Mouse (Mus musculus): ENCODE results near the gene Slc16a2.

Slc16a2 gene

DNA sequence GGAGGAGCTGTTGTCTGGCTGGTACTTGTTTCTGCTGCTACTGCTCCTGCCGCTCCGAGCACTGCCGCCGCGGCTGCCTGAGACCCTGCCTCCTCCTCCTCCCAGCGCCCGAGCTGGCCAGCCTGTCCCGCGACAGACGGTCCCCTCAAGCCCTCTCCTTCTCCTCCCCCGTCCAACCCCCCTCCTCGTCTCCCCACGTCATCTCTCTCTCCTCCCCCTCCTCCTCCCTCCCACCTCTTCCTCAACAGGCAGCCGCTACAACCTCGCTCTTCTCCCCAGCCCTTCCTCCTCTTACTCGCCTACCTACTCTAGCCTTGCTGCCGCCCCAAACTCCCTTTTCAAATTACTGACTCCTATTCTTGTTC lies at the start of gene Slc16a2:
Gene Slc16a2 (minus strand): TSS at position 152 of the 365 bp plus-strand sequence.
- DNase-seq (ENCODE audit: inconsistent ontology term), result peak; percentile 90

DNA sequence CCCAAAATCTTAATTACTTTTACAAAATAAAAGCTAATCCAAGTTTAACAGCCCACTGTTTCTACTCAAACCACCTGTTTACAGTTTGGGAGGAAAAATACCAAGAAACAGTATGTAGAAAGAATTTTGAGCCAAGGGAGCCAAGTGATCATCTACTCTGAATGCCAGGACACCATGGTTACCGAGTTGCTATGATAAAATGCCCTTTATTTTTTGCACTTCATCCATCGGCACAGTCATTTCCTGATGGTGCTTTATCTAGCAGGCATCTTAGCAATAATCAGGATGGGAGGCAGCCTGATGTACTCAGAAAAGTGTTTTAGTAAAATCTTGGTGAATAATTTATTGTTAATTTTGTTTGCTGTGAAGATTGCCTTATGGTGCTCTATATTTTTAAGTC lies 41.7 kb upstream of the Slc16a2 start:
- no peak for DNase-seq (ENCODE audit: inconsistent ontology term)

DNA sequence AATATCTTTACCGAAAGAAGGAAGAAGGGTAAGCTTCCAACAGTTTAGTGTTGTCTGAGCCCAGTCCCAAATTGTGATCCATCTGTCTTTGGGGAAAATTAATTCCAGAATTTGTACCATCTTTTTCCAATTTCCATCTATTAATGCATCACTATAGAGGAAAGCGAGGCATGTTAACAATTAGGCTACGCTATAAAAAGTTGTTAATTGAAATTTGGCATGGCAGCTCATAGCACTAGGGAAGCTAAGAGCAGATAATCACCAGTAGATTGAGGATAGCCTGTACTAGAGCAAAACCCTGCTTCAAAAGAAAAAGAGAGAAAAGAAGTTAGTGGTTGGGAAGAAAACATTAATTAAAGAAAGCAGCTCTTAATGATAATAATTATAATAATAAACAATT lies 41.1 kb upstream of the Slc16a2 start:
- no peak for DNase-seq (ENCODE audit: inconsistent ontology term)

DNA sequence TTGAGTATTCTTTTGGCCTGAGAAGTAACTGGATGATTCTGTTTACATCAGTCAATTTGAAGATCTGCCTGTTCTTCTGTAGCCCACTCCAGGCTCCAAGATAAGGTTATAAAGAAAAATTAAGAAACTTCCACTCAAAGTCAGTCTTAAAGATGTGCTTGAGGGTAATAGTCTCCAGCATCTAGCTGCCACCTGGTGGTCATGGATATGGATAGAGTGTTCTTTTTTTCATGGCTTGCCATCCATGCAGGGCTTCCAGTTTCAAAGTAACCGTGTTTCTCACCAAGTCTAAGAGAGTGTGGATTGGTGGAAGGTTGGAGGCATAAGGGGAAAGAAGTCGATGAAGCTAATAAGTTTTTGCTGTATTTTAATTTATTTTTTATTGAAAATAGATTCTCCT lies 23.5 kb upstream of the Slc16a2 start:
- no peak for DNase-seq (ENCODE audit: inconsistent ontology term)

DNA sequence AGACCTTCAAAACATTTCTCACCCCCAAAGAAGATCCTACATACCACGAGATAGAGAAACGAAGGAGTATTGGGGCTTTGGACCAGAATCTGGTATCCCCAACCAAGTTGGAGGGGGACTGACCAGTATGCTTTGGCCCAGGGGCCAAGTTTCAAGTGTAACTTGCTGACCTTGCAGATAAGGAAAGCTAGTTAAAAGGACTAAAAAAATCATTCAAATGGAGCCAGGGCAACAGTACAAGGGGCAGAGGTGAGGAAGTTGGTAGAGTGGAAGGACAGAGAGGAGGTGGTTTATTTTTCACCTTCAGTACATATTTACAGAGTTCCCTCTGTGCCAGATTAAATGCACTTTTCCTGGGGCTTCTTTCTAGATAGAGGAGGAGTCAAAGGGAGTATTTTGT lies 7.1 kb upstream of the Slc16a2 start:
- no peak for DNase-seq (ENCODE audit: inconsistent ontology term)

DNA sequence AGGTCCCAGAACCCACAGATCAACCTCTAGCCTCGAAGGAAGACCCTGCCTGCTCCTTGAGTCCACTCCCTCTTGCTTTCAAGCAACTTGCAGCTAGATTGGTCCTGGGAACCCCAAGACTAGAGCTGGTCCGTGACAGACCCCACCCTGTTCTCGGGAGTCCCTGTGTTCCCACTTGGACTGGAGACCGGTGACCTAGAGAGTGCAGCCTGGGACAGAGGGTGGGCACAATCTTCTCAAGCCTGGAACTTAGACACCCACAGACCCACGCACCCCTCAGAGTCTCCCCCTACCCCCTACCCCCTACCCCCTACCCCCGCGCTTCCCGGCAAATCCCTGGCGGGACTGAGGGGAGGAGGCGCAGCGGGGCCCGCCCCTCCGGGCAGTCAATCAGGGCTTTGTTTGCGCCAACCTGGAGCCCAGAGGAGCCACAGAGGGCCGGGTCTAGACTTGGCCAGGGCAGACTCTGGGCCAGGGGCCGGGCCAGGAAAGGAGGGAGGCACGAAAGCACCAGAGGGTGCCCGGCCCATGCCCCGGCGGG lies 558 bp upstream of the Slc16a2 start:
- DNase-seq (ENCODE audit: inconsistent ontology term), result peak; percentile 52

DNA sequence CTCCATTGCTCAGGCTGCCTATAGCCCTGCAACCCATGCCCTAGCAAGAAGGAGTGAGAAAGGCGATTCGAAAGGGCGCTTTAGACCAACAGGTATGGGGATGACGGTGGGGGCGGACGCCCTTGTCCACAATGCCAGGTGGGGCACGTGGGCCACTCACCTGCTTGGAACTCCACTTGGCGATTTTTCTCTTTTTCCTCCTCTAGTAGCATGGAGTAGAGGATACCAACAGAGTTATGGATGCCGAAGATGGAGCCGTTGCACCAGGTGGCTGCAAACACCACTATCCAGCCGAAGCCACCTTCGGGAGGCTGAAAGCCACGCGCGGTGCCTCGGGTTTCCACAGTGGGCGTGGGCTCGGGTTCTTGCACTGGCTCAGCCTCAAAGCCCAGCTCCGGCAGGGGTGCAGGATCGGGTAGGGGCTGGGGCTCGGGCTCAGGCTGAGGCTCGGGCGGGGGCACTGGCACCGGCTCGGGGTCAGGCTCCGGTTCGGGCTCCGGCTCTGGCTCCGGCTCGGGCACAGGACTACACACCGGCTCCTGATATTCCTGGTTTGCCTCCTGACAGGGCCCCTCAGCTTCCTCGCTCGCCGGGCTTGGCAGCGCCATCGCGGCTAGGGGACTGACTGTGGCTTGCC lies 470 bp downstream of the Slc16a2 start:
- peak; percentile 23 for DNase-seq (ENCODE audit: inconsistent ontology term)

DNA sequence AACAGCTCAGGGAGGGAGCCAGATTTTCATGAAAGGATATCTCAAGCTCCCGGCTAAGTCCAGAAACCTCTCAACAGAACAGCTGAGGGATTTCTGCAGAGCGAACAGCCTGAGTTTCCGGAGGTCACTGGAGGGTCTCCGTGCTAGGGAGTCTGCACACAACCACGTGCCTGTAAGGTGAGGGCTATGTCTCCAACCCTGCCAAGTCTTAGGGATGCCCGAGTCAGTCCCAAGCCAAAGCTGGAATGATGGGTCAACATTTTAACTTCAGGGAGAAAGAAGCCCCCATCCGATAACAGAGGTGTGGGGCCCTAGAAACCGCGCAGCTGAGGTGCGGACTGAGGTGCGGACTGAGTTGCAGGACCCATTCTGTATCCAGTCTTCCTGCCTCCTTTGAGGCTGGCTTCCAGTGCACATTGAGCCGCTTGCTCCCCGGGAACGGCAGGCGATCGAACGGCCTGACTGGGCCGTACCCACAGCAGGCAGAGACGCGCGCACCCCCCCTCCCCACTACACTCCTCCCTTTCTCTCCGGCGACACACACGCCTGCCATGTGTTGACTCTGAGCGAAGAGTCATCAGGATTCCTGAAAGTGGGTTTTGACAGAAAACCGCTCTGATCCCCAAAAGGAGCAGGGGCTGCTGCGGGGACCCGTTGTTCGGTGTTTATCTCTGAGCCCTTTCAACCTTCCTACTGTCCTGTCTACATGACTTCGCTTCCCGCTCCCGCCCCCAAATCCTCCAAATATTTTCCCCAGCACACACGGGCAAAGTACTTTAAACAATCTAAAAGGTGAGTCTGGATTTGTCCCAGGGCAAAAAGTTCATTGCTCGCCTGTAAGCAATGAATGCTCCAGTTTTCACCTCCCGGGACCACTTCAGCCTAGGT lies 1.2 kb downstream of the Slc16a2 start:
- DNase-seq (ENCODE audit: inconsistent ontology term), result peak; percentile 35

DNA sequence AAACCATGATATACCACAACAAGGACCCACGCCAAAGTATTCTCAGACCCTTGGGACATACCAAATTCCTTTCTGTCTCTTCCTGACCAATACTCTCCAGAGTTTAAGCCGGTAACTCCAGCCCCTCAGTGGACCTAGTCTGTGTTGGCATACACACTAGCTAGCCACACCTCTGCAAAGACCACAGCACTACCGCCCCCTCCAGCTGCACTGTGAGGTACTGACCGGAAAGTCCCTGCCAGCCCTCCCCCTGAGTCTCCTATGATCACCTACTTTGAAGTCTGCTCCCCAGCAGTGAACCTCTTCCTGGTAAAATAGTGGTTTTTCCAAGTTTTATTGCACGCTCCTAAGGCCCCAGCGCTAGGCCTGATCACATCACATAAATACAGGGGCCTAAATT lies 2.5 kb downstream of the Slc16a2 start:
- DNase-seq (ENCODE audit: inconsistent ontology term), result no peak

DNA sequence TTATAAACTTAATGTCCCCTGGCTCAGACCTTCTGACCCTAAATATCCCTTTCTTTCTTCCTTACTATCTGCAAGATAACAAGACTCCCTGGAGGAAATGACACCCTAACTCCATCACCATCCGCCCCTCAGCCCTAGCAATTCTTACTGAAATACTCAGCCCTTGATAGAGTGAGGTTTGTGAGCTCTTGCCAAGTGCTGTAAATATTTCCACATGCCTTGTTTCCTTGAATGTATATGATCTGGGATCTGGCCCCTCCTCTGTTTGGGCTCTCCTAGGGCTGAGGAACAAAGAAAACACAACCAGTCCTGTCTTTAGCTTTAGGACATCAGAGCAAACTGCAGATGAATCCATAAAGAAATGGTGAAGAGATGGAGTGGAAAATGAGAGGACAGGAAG lies 9.1 kb downstream of the Slc16a2 start:
- DNase-seq (ENCODE audit: inconsistent ontology term), result no peak

DNA sequence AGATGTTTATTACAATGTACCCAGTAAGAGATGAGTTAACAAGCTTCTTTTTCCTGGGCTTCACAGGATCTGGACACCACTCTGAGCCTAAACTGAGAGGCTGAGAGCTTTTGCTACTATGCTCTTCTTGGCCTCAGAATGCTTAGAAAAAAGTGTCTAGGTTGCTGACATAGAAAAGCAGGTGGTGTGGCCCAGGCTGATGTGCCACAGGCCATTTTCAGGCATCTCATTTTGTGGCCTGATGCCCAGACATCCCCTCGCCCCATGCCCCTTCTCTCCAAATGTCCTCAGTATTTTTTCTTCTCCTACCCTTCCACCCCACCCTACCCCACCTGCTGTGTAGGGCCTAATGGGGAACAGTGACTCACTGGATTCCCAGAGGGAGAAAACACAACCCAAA lies 11.3 kb downstream of the Slc16a2 start:
- no peak for DNase-seq (ENCODE audit: inconsistent ontology term)

DNA sequence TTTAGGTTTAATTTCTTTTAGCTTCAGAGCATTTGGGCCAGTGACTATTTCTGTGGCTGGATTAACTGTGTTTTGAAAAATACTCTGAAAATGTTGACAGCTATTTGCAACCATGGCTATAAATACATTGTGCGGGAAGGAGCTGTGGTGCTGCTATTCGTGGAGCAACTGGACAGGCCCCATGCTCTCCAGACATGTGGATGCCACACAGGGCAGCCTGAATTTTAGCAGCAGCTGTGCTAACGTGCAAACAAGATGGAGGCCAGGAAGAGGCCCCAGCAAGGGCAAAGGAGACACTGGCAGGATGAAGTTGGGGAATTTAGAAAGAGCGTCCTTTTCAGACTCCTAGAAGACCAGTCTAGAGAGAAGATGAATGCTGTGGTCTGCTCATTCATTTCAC lies 15.4 kb downstream of the Slc16a2 start:
- DNase-seq (ENCODE audit: inconsistent ontology term), result no peak

DNA sequence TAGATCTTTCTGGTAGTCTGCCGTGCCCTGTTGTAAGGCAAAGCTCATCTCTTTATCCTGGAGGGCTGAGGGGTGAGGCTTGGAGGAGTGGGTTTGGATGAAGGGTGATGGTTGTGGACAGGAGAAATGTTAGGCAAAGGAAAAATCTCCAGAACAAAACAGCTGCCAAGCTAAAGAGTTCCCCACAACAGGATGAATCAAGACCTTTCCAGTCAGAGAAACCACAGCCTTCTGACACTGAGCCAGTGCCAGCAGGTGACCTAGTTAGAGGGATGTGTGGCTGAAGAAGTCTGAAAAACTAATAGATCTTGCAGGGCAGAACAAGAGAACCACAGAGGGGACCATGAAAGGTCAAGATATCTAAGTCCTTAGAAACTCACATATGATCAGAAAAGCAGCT lies 24.8 kb downstream of the Slc16a2 start:
- DNase-seq (ENCODE audit: inconsistent ontology term), result peak; percentile 80

DNA sequence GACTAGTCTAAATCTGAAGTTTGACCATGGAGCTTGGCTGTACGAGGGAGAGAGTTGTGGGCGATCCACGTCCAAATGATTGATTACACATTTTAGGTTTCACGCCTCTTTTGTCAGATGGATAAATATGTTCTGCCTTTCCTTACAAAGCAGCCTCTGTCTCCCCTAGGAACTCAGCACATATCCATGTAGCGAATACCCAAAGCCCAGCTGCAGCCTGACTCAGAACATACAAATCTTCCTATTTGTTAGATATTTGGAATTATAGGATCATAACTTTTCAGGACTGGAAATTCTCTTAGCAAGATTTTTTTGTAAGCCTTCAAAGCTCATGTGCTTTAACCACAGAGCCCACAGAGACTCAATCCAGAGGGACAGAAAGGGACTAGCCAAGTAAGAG lies 26.3 kb downstream of the Slc16a2 start:
- DNase-seq (ENCODE audit: inconsistent ontology term), result peak; percentile 51

DNA sequence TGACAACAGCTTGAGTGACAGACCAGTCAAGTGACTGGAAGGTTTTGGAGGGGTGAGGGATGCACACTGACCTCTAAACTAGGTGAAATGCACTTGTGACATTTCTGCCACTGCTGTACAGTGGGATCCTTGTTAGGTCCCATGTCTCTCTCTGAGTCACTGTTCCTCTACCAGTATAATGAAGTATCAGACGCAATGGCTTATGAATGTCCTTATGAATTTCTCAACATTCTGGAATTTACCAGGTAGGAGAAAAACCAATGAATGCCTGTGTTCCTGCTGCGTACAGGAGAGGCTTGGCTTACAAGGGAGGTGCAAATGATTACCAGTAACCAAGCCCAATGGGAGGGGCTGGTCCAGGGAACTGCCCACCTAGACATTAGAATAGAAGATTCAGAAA lies 30.5 kb downstream of the Slc16a2 start:
- DNase-seq (ENCODE audit: inconsistent ontology term), result no peak

DNA sequence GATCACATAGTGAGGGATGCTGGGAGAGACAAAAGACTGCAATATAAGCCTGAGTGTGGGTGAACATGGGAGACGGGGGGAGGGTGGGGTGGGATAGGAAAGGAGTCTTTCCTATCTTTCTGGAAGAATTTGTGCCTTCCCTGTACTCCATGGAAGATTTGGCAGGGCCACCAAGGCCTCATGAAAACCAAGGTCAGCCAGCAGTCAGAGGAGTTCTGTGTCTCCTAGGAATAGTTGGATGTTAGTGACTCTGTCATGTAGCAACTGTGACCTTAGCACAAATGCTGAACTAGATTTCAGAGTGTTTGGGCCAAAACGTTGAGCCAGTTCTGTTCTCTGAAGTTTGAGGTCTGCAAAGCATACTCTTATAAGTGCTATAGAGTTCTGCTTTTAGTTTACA lies 36.1 kb downstream of the Slc16a2 start:
- DNase-seq (ENCODE audit: inconsistent ontology term), result no peak

DNA sequence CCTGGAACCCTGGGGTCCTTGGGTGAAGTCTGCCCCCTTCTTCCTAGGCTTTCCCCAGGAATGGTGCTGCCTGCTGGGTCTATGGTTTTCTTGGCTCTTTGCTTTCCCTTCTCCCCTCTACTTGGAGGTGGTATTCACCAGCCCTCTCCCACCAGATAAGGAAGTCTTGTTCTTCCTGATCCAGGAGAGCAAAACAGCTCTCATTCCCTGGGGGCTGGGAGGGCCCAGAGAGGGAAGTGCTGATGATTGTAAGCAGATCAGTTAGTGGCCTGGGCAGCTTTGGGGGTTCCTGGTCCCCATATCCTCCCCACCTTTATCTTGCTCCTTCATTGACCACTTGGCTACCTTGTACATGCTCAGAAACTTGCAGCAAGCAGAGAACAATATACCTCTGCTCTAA lies 45.4 kb downstream of the Slc16a2 start:
- DNase-seq (ENCODE audit: inconsistent ontology term), result no peak

DNA sequence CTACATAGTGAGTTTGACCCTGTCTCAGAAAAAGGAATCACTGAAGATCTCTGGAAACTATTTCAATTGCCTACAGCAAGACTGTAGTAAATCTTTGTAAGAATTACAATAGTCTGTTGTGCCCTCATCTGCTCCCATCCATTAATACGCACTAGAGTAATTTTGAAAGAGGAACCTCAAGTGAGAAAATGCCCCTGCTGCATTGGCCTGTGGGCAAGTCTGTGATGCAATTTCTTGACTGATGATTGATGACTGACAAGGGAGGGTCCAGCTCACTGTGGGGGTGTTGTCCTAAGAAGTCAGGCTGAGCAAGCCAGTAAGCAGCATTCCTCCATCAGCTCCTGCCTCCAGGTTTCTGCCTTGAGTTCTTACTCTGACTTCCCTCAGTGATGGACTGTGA lies 75.6 kb downstream of the Slc16a2 start:
- no peak for DNase-seq (ENCODE audit: inconsistent ontology term)

DNA sequence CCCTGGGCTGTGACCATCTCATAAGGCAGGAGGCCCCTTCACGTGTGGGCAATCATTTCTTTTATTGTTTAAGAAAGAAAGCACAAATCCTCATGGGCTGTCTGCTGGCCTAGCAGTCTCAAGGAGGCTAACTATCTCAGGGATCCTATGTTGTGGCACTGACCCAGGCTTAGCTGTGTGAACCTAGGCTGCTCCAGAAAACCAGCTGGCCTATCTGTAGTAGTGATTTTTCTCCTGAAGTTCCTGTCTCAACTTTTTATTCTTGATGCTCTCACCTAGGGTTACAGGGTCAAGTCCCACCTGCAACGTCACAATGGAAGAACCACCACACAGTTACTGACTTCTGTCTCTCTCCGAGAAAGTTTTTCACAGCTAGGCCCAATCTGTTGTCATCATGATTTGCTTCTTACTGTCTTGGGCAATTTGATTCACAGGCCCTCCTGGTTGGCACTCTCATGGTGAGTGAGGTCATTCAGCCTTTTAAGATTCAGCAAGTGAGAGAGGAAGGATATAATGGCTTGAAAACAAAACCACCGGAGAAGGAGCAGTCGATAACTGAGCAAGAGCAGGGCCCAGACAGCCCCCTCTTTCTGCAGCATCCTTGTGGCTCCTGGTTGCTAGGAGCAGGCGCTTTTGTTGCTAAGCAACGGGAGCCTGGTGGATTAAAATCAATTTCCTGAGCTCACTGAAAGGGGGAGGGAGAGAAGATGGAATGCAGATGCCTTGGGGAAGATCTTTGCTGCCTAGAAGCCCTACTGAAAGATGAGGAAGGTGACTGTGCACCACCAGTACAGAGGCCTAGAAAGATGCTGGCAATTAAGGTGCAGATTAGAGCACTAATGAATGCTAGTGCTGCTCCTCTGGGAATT lies 77.4 kb downstream of the Slc16a2 start:
- no peak for DNase-seq (ENCODE audit: inconsistent ontology term)

DNA sequence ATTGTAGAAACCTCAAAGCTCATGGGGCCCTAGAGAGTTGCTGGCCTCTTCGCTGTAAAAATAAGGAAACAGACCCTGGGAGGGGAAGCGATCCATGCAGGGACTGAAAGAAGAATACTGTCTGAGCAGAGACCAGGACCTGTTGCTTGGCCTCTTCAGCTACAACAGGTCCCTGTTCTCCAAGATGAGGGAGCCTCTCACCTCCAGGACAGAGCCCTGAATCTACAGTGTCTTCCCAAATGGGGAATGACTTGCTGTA lies 79.8 kb downstream of the Slc16a2 start:
- DNase-seq (ENCODE audit: inconsistent ontology term), result no peak

DNA sequence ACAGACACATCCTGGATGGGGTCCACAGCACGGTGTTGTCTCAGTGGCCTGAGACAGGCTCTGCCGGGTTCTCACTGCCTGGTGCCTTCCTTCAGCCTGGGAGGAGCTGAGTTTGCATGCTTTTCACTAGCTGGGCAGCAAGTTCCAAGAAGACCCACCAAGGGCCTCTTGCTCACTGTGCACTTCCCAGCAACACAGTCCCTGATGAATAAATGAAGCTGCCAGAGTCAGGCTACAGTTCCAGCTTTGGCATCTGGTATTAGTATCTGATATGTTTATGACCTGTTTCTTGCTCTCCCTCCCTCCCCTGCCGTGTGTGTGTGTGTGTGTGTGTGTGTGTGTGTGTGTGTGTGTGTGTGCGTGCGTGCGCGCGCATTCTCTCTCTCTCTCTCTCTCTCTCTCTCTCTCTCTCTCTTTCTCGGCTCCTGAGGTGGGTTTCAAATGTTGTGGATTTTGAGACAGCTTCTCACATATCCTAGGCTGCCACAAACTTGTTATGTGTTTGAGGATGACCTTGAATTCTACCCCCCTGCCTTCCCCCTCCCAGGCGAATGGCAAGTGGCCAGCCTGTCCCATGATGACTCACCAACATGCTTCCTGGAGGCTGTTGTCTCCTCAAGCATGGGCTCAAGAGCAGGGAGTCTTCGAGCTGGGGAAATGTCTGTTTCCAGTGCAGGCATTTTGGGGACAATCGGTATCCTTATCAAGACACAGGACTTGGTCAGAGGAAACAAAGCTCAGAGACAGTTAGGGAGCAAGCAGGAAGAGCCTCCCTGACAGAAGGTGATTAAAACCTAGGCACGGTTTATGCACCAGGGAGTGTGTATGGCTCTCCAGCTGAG lies 80.3 kb downstream of the Slc16a2 start:
- DNase-seq (ENCODE audit: inconsistent ontology term), result peak; percentile 68
